Mouse (Mus musculus) CH12.LX (cell line): Measurements from ENCODE around the gene Espn. TPM values are rescaled to one million over a fixed set of nuclear protein-coding genes. Genes with fewer than 3 reads are reported as not detected.

ENCODE experiments used
- DNase-seq: peaks from one replicate; pipeline ENCODE4 v3.0.0-alpha.2; 2013; ENCODE audit errors: extremely low read depth
- H3K27ac ChIP-seq: 2 replicates; pipeline ENCODE4 v1.5.1; 2012; ENCODE audit warnings: low read depth, mild to moderate bottlenecking, control low read depth, moderate library complexity; ENCODE audit not compliant: insufficient read depth
- H3K27me3 ChIP-seq: replicated peaks from 2 replicates; pipeline ENCODE3; 2012; ENCODE audit warnings: inconsistent platforms
- H3K36me3 ChIP-seq, 2 experiments: replicated peaks in 1 of 2; 2 replicates each; pipeline versions ENCODE3 to v1.6.1; 2012; ENCODE audit warnings: inconsistent platforms in 1 of 2, low read length in 1 of 2, mild to moderate bottlenecking in 1 of 2, mixed read lengths in 1 of 2, moderate library complexity in 1 of 2; ENCODE audit not compliant: control insufficient read depth in 1 of 2, insufficient read depth in 1 of 2
- H3K4me1 ChIP-seq, 2 experiments: 2 replicates each; pipeline ENCODE4 v1.6.1; 2012; ENCODE audit warnings: inconsistent platforms in 1 of 2, moderate library complexity in 1 of 2; ENCODE audit not compliant: insufficient read depth in 2 of 2, control insufficient read depth in 1 of 2
- H3K4me2 ChIP-seq: 2 replicates; pipeline ENCODE4 v1.6.1; 2012; ENCODE audit warnings: low read depth, mild to moderate bottlenecking, control low read depth; ENCODE audit not compliant: poor library complexity, insufficient read depth, severe bottlenecking
- H3K4me3 ChIP-seq, 3 experiments: fragments of 150-350 bp in 1 of 3; sonication (generic) in 1 of 3; replicated peaks in 1 of 3; 2 replicates each; pipeline versions ENCODE3 to v1.5.1; 2011 to 2012; ENCODE audit warnings: low read depth in 2 of 3, low read length in 2 of 3, mild to moderate bottlenecking in 2 of 3, moderate library complexity in 2 of 3, control low read depth in 1 of 3, improper control_type of control experiment in 1 of 3, inconsistent platforms in 1 of 3, mixed read lengths in 1 of 3; ENCODE audit not compliant: poor library complexity in 1 of 3
- H3K79me2 ChIP-seq: replicated peaks from 2 replicates; pipeline ENCODE4 v1.6.1; 2012; ENCODE audit warnings: mild to moderate bottlenecking, moderate library complexity; ENCODE audit not compliant: control insufficient read depth, poor library complexity, insufficient read depth, severe bottlenecking; ENCODE audit errors: extremely low read depth
- H3K9ac ChIP-seq: 2 replicates; pipeline ENCODE4 v1.6.1; 2012; ENCODE audit warnings: low read depth, mild to moderate bottlenecking, control low read depth, moderate library complexity; ENCODE audit not compliant: insufficient read depth
- H3K9me3 ChIP-seq: replicated peaks from 2 replicates; pipeline ENCODE3; 2012; ENCODE audit warnings: low read length, inconsistent platforms, mixed read lengths
- BHLHE40 ChIP-seq: IDR thresholded peaks from 2 replicates; pipeline ENCODE4 v1.6.1; 2011; ENCODE audit warnings: mild to moderate bottlenecking, low read depth, low read length, improper control_type of control experiment
- CHD2 ChIP-seq: IDR thresholded peaks from 2 replicates; pipeline ENCODE4 v1.6.1; 2011; ENCODE audit warnings: low read length, improper control_type of control experiment
- CTCF ChIP-seq, 2 experiments: IDR thresholded peaks in 1 of 2; conservative IDR thresholded peaks in 1 of 2; 2 replicates each; pipeline ENCODE4 v1.5.1; 2011 to 2012; ENCODE audit warnings: low read depth in 2 of 2, low read length in 2 of 2, improper control_type of control experiment in 1 of 2, inconsistent platforms in 1 of 2, mild to moderate bottlenecking in 1 of 2, moderate library complexity in 1 of 2
- ELF1 ChIP-seq: IDR thresholded peaks from 2 replicates; pipeline ENCODE4 v1.6.1; 2014; ENCODE audit warnings: low read depth, mild to moderate bottlenecking, inconsistent platforms, low read length, improper control_type of control experiment
- EP300 ChIP-seq: IDR thresholded peaks from 2 replicates; pipeline ENCODE4 v1.6.1; 2011; ENCODE audit warnings: low read length, improper control_type of control experiment
- IRF4 ChIP-seq: IDR thresholded peaks from 2 replicates; pipeline ENCODE4 v1.6.1; 2014; ENCODE audit warnings: low read depth, mild to moderate bottlenecking, inconsistent platforms, low read length, improper control_type of control experiment
- JUN ChIP-seq: IDR thresholded peaks from 2 replicates; pipeline ENCODE4 v1.6.1; 2011; ENCODE audit warnings: low read depth, mild to moderate bottlenecking, low read length, improper control_type of control experiment, moderate library complexity; ENCODE audit not compliant: insufficient read depth
- JUND ChIP-seq: conservative IDR thresholded peaks from 2 replicates; pipeline ENCODE4 v1.6.1; 2011; ENCODE audit warnings: low read depth, low read length, improper control_type of control experiment
- KAT2A ChIP-seq: IDR thresholded peaks from 2 replicates; pipeline ENCODE4 v1.6.1; 2012; ENCODE audit warnings: low read length, improper control_type of control experiment, inconsistent platforms; ENCODE audit not compliant: insufficient replicate concordance
- MAX ChIP-seq: IDR thresholded peaks from 2 replicates; pipeline ENCODE4 v1.6.1; 2011; ENCODE audit warnings: low read length, improper control_type of control experiment
- MEF2A ChIP-seq: IDR thresholded peaks from 2 replicates; pipeline ENCODE4 v1.6.1; 2014; ENCODE audit warnings: low read depth, mild to moderate bottlenecking, inconsistent platforms, low read length, improper control_type of control experiment, borderline replicate concordance
- NRF1 ChIP-seq: IDR thresholded peaks from 2 replicates; pipeline ENCODE4 v1.6.1; 2014; ENCODE audit warnings: low read depth, mild to moderate bottlenecking, inconsistent platforms, low read length, improper control_type of control experiment, moderate library complexity
- PAX5 ChIP-seq: IDR thresholded peaks from 2 replicates; pipeline ENCODE4 v1.6.1; 2012; ENCODE audit warnings: low read length, inconsistent platforms, mixed read lengths
- POLR2A ChIP-seq: IDR thresholded peaks from 2 replicates; pipeline ENCODE4 v1.6.1; 2011; ENCODE audit warnings: low read depth, mild to moderate bottlenecking, improper control_type of control experiment, low read length
- POLR2AphosphoS2 ChIP-seq: IDR thresholded peaks from 2 replicates; pipeline ENCODE4 v1.6.1; 2011; ENCODE audit warnings: low read depth, low read length, improper control_type of control experiment
- RAD21 ChIP-seq: IDR thresholded peaks from 2 replicates; pipeline ENCODE4 v1.6.1; 2011; ENCODE audit warnings: low read depth, mild to moderate bottlenecking, low read length, improper control_type of control experiment, moderate library complexity
- RCOR1 ChIP-seq: conservative IDR thresholded peaks from 2 replicates; pipeline ENCODE4 v1.6.1; 2012; ENCODE audit warnings: low read depth, mild to moderate bottlenecking, inconsistent platforms, low read length, improper control_type of control experiment
- SIN3A ChIP-seq: IDR thresholded peaks from 2 replicates; pipeline ENCODE4 v1.6.1; 2012; ENCODE audit warnings: low read length, improper control_type of control experiment, inconsistent platforms
- SMC3 ChIP-seq: IDR thresholded peaks from 2 replicates; pipeline ENCODE4 v1.6.1; 2011; ENCODE audit warnings: low read depth, low read length, improper control_type of control experiment
- TBP ChIP-seq: conservative IDR thresholded peaks from 2 replicates; pipeline ENCODE4 v1.6.1; 2011; ENCODE audit warnings: low read depth, low read length, improper control_type of control experiment
- UBTF ChIP-seq: IDR thresholded peaks from 2 replicates; pipeline ENCODE4 v1.6.1; 2012; ENCODE audit warnings: low read depth, mild to moderate bottlenecking, inconsistent platforms, low read length, improper control_type of control experiment, moderate library complexity
- ZC3H11A ChIP-seq: IDR thresholded peaks from 2 replicates; pipeline ENCODE4 v1.6.1; 2012; ENCODE audit warnings: low read depth, mild to moderate bottlenecking, inconsistent platforms, low read length, improper control_type of control experiment
- ZMIZ1 ChIP-seq: IDR thresholded peaks from 2 replicates; pipeline ENCODE4 v1.6.1; 2012; ENCODE audit warnings: low read depth, mild to moderate bottlenecking, inconsistent platforms, low read length, improper control_type of control experiment
- dilution Hi-C: fragments of 300-500 bp; cut with MboI; formaldehyde crosslinking; loops from 2 replicates; pipeline ENCODE4 v1.14.3; 2020; ENCODE audit warnings: low sequenced_read_pairs; ENCODE audit not compliant: extremely low pct_unique_long_range_greater_than_20kb, extremely low pct_ligation_motif_present
- in situ Hi-C: fragments of 300-500 bp; cut with MboI; formaldehyde crosslinking; loops from 3 replicates; pipeline ENCODE4 v1.14.3; 2019; ENCODE audit warnings: low sequenced_read_pairs, low pct_ligation_motif_present, low pct_unique_long_range_greater_than_20kb, mixed read lengths
- polyA plus RNA-seq: library from polyadenylated mRNA; unstranded; fragments of >175 nt; gene quantifications from 2 replicates; pipeline ENCODE4 v1.2.1, GENCODE M21; 2012; ENCODE audit warnings: low read depth; ENCODE audit not compliant: insufficient read length
- total RNA-seq, 2 experiments: library from RNA; depleted of rRNA; stranded (reverse); fragments of 300-350 nt in 1 of 2; fragments of >200 nt in 1 of 2; gene quantifications; 2 replicates each; pipeline ENCODE4 v1.2.3; 2012 to 2014

The Espn gene
- total and polyA plus RNA-seq, 3 experiments = 0.25 TPM; not detected in 2

DNA sequence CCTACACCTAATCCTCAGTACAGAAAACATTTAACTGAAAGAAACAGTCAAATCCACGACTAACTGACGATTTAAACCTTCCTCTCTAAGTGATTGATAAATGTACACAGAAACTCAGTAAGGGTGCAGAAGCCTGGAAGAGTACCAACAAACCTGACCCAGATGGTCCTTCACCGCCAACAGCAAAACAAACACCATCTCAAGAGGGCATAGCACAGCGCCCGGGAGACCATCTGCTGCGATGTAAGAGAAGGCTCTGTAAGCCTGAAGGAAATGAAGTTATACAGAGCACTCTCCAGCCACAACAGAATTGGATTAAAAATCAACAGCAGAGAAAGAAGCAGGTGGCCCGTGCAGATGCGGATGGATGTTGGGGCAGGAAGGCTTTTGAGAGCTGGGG, 15.9 kb upstream of the Espn start:
- no peak overlapping the region for H3K27ac ChIP-seq
- no peak for DNase-seq
- no peak overlapping the region for H3K9ac ChIP-seq
- in situ Hi-C loops (no loop called here), dilution Hi-C loops (no loop called here)
- TF ChIP-seq ELF1 (no peak), ZMIZ1 (no peak), CHD2 (no peak), IRF4 (no peak), ZC3H11A (no peak), RCOR1 (no peak), MEF2A (no peak), POLR2AphosphoS2 (no peak), CTCF (conservative IDR thresholded peaks at IDR 0.05 in 1 of 2, IDR thresholded peaks at IDR 0.05 in 1 of 2; ENCODE audit: low read depth in 2 of 2, low read length in 2 of 2) (no peak), SMC3 (no peak), EP300 (no peak), RAD21 (no peak), POLR2A (no peak), KAT2A (no peak), NRF1 (no peak), UBTF (no peak), JUND (no peak), TBP (no peak), MAX (no peak), PAX5 (no peak)
- peaks cover 10% of the 10 kb centered on the region for H3K9me3 ChIP-seq
- no peaks in the 10 kb centered on the region for H3K36me3 ChIP-seq
- no peaks in the 10 kb centered on the region for H3K79me2 ChIP-seq
- no peak overlapping the region for H3K4me3 ChIP-seq
- no peak overlapping the region for H3K4me2 ChIP-seq
- peaks cover 8 to 15% of the 10 kb centered on the region in 2 experiments for H3K4me1 ChIP-seq
- peaks cover 17% of the 10 kb centered on the region for H3K27me3 ChIP-seq

DNA sequence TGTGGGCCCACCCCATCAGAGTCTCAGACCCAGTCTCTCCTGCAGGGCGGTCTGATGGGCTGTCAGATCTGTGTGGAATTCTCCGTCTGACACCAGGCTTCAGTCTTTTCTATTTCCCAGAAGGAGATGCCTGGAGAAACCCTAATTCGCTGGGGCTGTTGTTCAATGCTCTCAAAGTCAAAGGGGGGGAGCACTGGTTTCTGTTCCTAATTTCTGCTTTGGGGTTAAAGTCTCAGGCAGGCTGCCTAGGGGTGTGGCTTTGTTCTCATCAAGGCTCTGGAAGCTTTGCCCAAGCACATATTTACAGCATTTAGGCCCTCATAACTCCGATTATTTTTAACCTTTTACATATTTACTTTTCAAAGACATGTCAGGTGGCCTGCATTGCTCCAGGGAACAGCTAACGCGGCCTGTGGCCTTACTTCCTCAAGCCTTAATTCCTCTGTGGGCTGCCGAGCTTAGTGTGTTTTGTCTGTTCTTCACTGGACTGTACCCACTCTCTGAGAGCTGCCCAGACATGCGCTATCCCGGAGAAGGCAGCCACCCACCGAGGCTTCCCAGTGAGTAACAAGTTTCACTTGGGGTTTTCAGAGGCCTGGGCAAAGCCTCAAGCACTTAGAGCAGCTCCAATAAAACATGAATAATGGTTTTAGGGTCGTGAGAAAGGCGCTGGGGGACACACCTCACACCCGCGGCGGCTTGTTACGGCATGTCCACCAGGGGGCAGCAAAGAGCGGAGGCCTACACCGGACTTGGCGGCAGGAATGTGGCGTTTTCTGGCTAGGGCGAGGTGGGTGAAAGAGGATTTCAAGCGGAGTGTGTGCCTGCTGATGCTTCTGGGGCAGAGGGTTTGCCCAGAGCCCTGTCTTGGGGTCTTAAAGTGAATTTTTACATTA, 13.1 kb upstream of the Espn start:
- Histone ChIP-seq H3K79me2 (no peaks in the 10 kb centered on the region), H3K9ac (no peak overlapping the region), H3K27me3 (peaks cover 27% of the 10 kb centered on the region), H3K4me3 (peak overlapping the region in 1 of 3 experiments; percentile 10), H3K36me3 (no peaks in the 10 kb centered on the region), H3K4me1 (peaks cover 11 to 21% of the 10 kb centered on the region in 2 experiments), H3K4me2 (peak overlapping the region; percentile 73), H3K9me3 (peaks cover 5% of the 10 kb centered on the region), H3K27ac (peak overlapping the region; percentile 27)
- in situ Hi-C loops = no loop called here
- DNase-seq = peak; percentile 65
- dilution Hi-C loops = no loop called here
- peak; percentile 54; the same call in 1 of the 2 replicates for TF ChIP-seq EP300
- TF ChIP-seq TBP = 0 out of 2 replicates have a peak, but pooled peaks have one; percentile 54
- peak; percentile 41; the same call in 1 of the 2 replicates for TF ChIP-seq NRF1
- peak; percentile 83 for TF ChIP-seq IRF4
- TF ChIP-seq POLR2A = 0 out of 2 replicates have a peak, but pooled peaks have one; percentile 32
- peak; percentile 51 to 76 for TF ChIP-seq CTCF (conservative IDR thresholded peaks at IDR 0.05 in 1 of 2, IDR thresholded peaks at IDR 0.05 in 1 of 2; ENCODE audit: low read depth in 2 of 2, low read length in 2 of 2)
- no peak for TF ChIP-seq SIN3A
- no peak for TF ChIP-seq JUN
- TF ChIP-seq BHLHE40 = no peak
- TF ChIP-seq RAD21 = peak; percentile 22; the same call in 1 of the 2 replicates
- TF ChIP-seq ELF1 = no peak
- no peak for TF ChIP-seq ZMIZ1
- peak; percentile 22; the same call in 1 of the 2 replicates for TF ChIP-seq MAX
- peak; percentile 49 for TF ChIP-seq SMC3
- TF ChIP-seq RCOR1 = 0 out of 2 replicates have a peak, but pooled peaks have one; percentile 6
